Mouse (Mus musculus): Measurements from ENCODE around the gene Rnf145.
"Not testable (repeated sequence)": the region's sequence is repeated elsewhere in the genome, so short reads cannot be mapped to it uniquely, and the experiment has no call there.

The Rnf145 gene

DNA sequence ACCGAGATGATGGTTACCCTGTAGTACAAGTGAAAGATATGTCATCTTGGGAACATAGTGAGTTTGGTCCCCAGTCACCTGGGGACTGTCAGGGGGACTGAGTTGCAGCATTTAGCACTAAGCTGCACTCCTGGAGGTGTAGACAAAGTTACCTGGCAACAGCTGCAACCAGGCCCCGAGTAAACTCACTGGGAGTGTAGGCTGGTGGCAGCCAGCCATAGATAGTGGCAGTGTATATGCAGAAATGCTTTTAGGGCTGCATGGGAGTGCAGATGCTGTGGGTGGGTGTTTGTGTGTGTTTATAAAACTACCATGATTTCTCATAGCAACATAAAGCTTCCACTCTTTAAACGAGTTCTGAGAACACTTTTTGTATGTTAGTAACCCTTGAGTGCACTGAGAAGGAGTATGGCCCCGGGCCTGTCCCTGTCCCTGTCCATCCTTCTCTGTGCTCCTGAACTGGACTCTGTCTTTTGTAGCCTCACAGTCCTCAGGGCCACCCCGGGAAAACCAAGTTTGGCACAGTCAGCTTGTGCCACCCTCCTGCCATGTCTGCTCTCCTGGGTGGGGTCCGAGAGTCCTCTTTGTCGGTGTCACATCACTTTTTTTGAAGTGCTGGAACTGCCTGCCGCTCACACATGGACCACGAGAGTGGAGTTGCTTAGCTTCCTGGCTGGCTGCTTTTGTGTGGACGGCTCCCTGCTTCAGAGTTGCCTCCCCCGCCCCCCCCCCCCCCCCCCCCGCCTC, 43.8 kb downstream of the Rnf145 start:
- no peak for DNase-seq (ENCODE audit: low spot score in 2 of 2)

DNA sequence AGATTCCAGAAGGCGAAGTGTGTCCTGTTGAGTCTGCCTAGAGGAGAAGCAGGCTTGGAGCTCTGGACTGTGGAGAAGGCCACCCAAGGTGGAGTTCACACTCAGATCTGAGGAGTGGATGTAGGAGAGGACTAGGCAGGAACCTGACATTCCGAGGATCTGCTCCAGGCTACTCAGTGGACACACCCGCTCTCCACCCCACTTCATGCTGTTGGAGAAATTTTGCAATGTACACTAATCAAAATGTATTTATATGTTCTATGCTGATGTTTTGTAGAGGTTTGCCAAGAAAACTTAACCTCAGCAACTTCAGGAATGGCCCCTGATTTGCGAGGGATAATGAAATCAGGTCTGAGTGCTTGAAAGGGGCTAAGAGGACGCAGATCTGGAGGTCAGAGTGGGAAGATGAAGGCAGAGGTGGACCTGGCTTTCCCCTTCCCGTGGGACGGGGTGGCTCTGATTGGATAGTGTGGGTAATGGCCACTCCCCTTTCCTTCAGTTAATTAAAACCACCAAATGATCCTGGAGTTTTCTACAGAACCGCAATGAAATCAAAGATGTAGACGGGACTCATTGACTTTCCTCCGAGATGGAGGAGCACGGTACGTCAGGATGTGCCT, 45.6 kb downstream of the Rnf145 start:
- no peak for DNase-seq (ENCODE audit: low spot score in 2 of 2)

GRCm38 (mm10) chr11:44564940-44565339, 46.2 kb downstream of the Rnf145 start:
- no peak for DNase-seq (ENCODE audit: low spot score in 2 of 2)

- DNase-seq (ENCODE audit: low spot score in 2 of 2) = not testable (repeated sequence)
Observed at GRCm38 (mm10) chr11:44570336-44570735, 51.6 kb downstream of the Rnf145 start.

DNA sequence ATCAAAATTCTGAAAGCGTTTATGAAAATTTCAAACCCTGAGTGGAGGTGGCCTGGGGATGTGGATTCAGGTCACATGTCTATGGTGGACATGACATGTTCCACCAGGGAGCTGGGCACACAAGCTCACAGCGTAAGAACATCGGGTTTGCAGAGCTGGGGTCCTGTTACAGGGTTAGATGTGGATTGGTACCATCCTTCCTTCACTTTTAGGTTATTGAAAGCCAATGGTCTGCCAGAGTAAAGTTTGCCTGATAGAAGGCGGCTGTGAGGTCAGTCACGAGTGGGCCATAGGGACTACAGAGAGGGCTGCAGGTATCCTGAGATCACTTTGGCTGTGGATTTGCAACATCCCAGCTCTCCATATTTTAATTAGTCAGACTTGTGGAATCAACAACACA, 54.0 kb downstream of the Rnf145 start:
- DNase-seq (ENCODE audit: low spot score in 2 of 2) = no peak

GRCm38 (mm10) chr11:44573396-44573795, 54.6 kb downstream of the Rnf145 start:
- no peak for DNase-seq (ENCODE audit: low spot score in 2 of 2)

DNA sequence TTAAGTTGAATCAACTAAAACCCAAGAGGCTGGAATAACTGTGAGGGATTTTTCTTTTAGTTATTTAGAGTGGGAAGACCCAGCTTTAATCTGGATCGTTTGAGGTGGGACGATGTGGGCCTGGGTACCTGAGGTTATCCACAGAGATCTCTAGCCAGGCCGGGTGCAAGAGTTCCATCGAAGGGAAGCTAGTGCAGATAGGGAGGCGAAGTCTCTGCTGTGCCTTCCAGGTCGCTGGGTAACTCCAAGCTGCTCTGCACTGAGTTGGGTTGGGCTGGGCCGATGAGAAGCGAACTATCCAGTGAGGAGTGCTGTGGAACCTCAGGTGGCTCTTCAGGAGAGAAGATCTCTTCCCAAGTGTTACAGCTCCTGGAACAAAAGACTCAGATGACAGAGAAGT, 55.6 kb downstream of the Rnf145 start:
- no peak for DNase-seq (ENCODE audit: low spot score in 2 of 2)

- DNase-seq (ENCODE audit: low spot score in 2 of 2) = no peak
Observed at GRCm38 (mm10) chr11:44574820-44575219, 56.1 kb downstream of the Rnf145 start.

GRCm38 (mm10) chr11:44577911-44578310, 59.1 kb downstream of the Rnf145 start:
- DNase-seq (ENCODE audit: low spot score in 2 of 2) = no peak

- DNase-seq (ENCODE audit: low spot score in 2 of 2) = no peak
Observed at GRCm38 (mm10) chr11:44581277-44581683, 62.5 kb downstream of the Rnf145 start.

DNA sequence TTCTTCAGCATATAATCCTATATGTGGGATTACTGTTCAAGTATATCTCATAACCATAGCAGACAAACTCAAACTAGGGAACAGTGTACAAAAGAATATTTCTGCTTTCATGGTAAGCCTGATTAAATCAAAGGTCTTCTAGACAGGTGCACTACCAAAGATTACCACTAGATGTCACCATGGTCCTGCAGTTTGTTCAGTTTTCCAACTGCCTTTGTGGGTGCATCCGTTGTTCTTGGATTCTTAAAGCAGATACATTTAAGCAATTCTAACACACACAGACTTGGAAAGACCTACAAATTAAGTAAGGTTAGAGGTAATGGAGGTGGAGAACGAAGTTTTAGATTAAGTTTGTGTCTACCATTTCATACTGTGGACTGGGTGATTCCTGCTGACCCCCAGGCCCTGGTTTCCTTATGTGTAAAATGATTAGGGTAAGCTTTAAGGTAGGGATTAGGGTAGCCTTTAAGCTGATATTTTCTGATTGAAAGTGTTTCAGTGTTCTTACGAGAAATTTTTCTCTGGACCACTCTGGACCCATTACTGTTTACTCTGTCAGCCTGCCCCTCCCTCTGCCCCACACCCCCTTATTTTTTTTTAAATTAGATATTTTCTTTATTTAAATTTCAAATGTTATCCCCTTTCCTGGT, 67.4 kb downstream of the Rnf145 start:
- DNase-seq (ENCODE audit: low spot score in 2 of 2) = peak; percentile 76 to 84

DNA sequence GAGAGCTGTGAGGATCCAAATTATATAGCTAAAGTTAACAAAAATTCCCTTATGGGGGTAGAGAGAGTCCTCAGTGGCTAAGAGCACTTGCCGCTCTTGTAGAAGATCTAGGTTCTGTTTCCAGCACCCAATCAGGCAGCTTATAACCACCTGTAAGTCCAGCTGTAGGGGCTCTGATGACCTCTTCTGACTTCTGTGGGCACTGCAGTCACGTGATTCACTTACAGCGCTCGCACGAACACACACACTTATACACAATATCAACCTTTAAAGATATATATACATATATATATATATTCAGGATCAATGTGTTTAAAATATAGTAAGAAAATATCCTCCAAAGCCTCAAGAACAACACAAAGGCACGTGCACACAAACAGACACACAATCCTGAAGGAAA, 74.3 kb downstream of the Rnf145 start:
- DNase-seq (ENCODE audit: low spot score in 2 of 2) = no peak

DNA sequence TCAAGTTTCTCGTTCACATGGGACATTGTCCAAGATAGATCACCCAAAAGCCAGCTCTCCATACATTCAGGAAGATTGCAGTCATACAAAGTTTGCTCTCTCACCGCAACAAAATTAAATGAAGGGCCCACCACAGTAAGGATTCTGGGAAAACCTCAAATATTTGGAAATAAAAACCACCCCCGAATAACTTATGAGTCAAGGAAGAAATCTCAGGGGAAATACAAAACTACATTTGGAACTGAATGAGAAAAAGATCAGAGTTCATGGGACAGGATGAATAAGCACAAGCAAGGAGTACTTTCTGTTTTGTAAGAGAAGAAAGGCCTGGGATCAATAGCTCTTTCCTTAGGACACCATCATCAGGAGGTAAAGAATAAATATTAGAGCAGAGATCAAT, 76.0 kb downstream of the Rnf145 start:
- no peak for DNase-seq (ENCODE audit: low spot score in 2 of 2)

DNA sequence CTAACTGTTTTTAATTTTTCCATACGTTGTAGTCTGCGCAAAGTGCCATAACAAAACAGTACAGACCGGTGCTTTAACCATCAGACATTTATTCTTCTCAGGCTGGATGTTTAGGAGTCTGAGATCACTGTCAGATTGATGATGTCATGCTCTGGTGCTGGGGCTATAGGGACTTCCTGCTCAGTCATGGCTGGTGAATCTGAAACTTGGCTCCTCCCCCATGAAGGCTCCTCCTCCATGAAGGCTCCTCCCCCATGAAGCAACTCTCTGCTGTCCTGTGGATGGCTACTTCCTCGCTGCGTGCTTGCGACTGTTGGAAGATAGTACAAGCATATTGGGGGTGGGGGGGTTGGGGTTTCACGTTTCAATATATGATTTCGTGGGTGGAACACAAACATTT, 88.1 kb downstream of the Rnf145 start:
- DNase-seq (ENCODE audit: low spot score in 2 of 2) = no peak

- no peak for DNase-seq (ENCODE audit: low spot score in 2 of 2)
Observed at GRCm38 (mm10) chr11:44608646-44609045, 89.9 kb downstream of the Rnf145 start.

- DNase-seq (ENCODE audit: low spot score in 2 of 2) = peak; percentile 86 to 92
Observed at GRCm38 (mm10) chr11:44610971-44611781, 92.4 kb downstream of the Rnf145 start.

- DNase-seq (ENCODE audit: low spot score in 2 of 2) = no peak
Observed at GRCm38 (mm10) chr11:44612156-44612555, 93.4 kb downstream of the Rnf145 start.

GRCm38 (mm10) chr11:44612681-44613410, 94.1 kb downstream of the Rnf145 start:
- no peak for DNase-seq (ENCODE audit: low spot score in 2 of 2)

- DNase-seq (ENCODE audit: low spot score in 2 of 2) = no peak
Observed at GRCm38 (mm10) chr11:44613411-44614180, 94.8 kb downstream of the Rnf145 start.
